Comparison of ENCODE assay signal across 8 mouse cellular contexts in the genomic region with DNA sequence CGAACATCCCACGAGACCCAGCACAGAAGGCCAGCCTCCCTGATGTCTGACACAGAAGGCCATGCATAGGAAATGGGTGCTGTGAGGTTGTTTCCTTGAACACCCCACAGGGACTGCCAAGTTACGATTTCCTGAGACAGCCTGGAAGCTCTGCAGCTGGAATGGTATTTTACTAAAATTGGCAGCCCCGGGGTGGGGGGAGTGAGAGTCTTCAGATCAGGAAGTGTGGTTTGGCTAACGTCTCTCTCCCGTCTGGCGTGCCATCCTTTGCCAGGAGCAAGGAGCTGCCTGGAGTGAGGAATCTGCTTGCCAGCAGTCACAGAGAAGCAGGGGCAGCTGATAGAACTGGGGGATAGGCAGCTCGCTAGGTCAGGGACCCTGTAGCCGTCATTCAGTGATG. TPM values are rescaled to one million over a fixed set of nuclear protein-coding genes. Genes with fewer than 3 reads are reported as not detected.
A peak's percentile ranks its signal among the peaks of the same experiment; 100 is the strongest.
DNase-seq lines count a peak whose midpoint lies in the region; ATAC-seq lines count a peak whose summit lies in the region.

No protein-coding gene starts in this region.

- H3K9me3 ChIP-seq in heart, embryonic 15.5 days (replicated peaks): no peaks in the 10 kb centered on the region

- no peak overlapping the region for H3K27ac ChIP-seq in heart, embryonic 15.5 days

- H3K27me3 ChIP-seq in heart, embryonic 15.5 days: no peaks in the 10 kb centered on the region

- no peak for ATAC-seq in heart, embryonic 15.5 days (replicated peaks; ENCODE audit: insufficient number of reproducible peaks, insufficient read depth, low FRiP score, low read depth)

- WGBS in heart, embryonic 15.5 days: 20% methylated on average over 9 of the region's 9 CpGs

- DNase-seq in adrenal gland, adult (ENCODE audit: inconsistent age in 2 of 2, low spot score in 1 of 2): peak; percentile 32 to 56
- DNase-seq in adrenal gland, adult 18-20 months (ENCODE audit: low spot score in 2 of 2): no peak
- peak; percentile 14 for DNase-seq in urinary bladder, postnatal 14 days (ENCODE audit: low spot score)
- DNase-seq in urinary bladder, postnatal 10 days (ENCODE audit: low spot score): no peak
- peak; percentile 39 for DNase-seq in left cerebral cortex, adult 11 months (ENCODE audit: low spot score)
- DNase-seq in right cerebral cortex, postnatal 36 days (ENCODE audit: low spot score in 2 of 2): peak; percentile 67
- no peak for DNase-seq in spleen, postnatal 10 days (ENCODE audit: low spot score in 2 of 2)

- H3K9ac ChIP-seq in heart, embryonic 15.5 days: no peak overlapping the region

- peak overlapping the region; percentile 11; the same call in 1 of the 2 replicates for H3K4me2 ChIP-seq in heart, embryonic 15.5 days

- no peaks in the 10 kb centered on the region for H3K36me3 ChIP-seq in heart, embryonic 15.5 days

- no peak overlapping the region for H3K4me3 ChIP-seq in heart, embryonic 15.5 days

- H3K4me1 ChIP-seq in heart, embryonic 15.5 days (replicated peaks): peaks cover 7% of the 10 kb centered on the region

RNA-seq across cellular contexts. Expression of a gene that starts 2.4 kb away (rescaled TPM):
- not detected for total RNA-seq in adrenal gland, adult 18-20 months (2021)
- 0.04 TPM in 2 replicates for polyA plus RNA-seq in heart, embryonic 15.5 days (2015; fragmentation: Nextera tagmentation; extraction: Ambion mirVana)

RNA-seq across cellular contexts. Expression of a gene that starts 45.8 kb away (rescaled TPM):
- 100 to 1,000 TPM; 116 to 139 TPM for total RNA-seq in adrenal gland, adult 18-20 months (2021)
- 53.8 and 61.9 TPM in 2 replicates for polyA plus RNA-seq in heart, embryonic 15.5 days (2015; fragmentation: Nextera tagmentation; extraction: Ambion mirVana)

Comparison
In these comparisons a context has a peak if more than half of its experiments do, and no peak if none do; other contexts are left out.
1. DNase-seq: peak in adrenal gland, adult (2 of 2), urinary bladder, postnatal 14 days (single experiment), left cerebral cortex, adult 11 months (single experiment) and right cerebral cortex, postnatal 36 days (2 of 2); none in adrenal gland, adult 18-20 months (0 of 2), urinary bladder, postnatal 10 days (single experiment) and spleen, postnatal 10 days (0 of 2).